Mouse (Mus musculus): ENCODE data around the gene Grid2. TPM values are rescaled to one million over a fixed set of nuclear protein-coding genes. Genes with fewer than 3 reads are reported as not detected.

The Grid2 gene
- polyA plus RNA-seq, 1 experiment from 2014 or later, result 1.8 TPM

GRCm38 (mm10) chr6:64479884-64480283 is 1224.2 kb downstream of the Grid2 start:
- Histone ChIP-seq H3K36me3 (replicated peaks) (no peaks in the 10 kb centered on the region), H3K4me1 (no peaks in the 10 kb centered on the region), H3K27ac (no peak overlapping the region), H3K27me3 (no peaks in the 10 kb centered on the region), H3K4me3 (replicated peaks) (no peak overlapping the region), H3K9me3 (no peaks in the 10 kb centered on the region), H3K4me2 (no peak overlapping the region), H3K9ac (no peak overlapping the region)
- 80% methylated on average over 3 of the region's 3 CpGs for WGBS
- no peak for ATAC-seq (ENCODE audit: low FRiP score)

- no peak overlapping the region for H3K9ac ChIP-seq
- no peaks in the 10 kb centered on the region for H3K9me3 ChIP-seq
- no peaks in the 10 kb centered on the region for H3K4me1 ChIP-seq
- no peak overlapping the region for H3K4me2 ChIP-seq
- H3K27me3 ChIP-seq, result no peaks in the 10 kb centered on the region
- no peak overlapping the region for H3K4me3 ChIP-seq (replicated peaks)
- no peak for ATAC-seq (ENCODE audit: low FRiP score)
- H3K27ac ChIP-seq, result no peak overlapping the region
- WGBS, result 81% methylated on average over 2 of the region's 2 CpGs
- no peaks in the 10 kb centered on the region for H3K36me3 ChIP-seq (replicated peaks)
Observed at GRCm38 (mm10) chr6:64480592-64480991, 1224.9 kb downstream of the Grid2 start.

GRCm38 (mm10) chr6:64490313-64491067 is 1234.8 kb downstream of the Grid2 start:
- Histone ChIP-seq H3K9me3 (no peaks in the 10 kb centered on the region), H3K27ac (no peak overlapping the region), H3K4me3 (replicated peaks) (no peak overlapping the region), H3K4me2 (no peak overlapping the region), H3K9ac (no peak overlapping the region), H3K36me3 (replicated peaks) (no peaks in the 10 kb centered on the region), H3K27me3 (no peaks in the 10 kb centered on the region), H3K4me1 (no peaks in the 10 kb centered on the region)
- ATAC-seq (ENCODE audit: low FRiP score), result no peak
- 68% methylated on average over 4 of the region's 4 CpGs for WGBS

GRCm38 (mm10) chr6:64504394-64504793 is 1248.7 kb downstream of the Grid2 start:
- Histone ChIP-seq H3K4me2 (no peak overlapping the region), H3K27ac (no peak overlapping the region), H3K9me3 (no peaks in the 10 kb centered on the region), H3K27me3 (no peaks in the 10 kb centered on the region), H3K36me3 (replicated peaks) (no peaks in the 10 kb centered on the region), H3K9ac (no peak overlapping the region), H3K4me1 (no peaks in the 10 kb centered on the region), H3K4me3 (replicated peaks) (no peak overlapping the region)
- no peak for ATAC-seq (ENCODE audit: low FRiP score)
- 72% methylated on average over 1 of the region's 1 CpGs for WGBS

GRCm38 (mm10) chr6:64542168-64542567 is 1286.5 kb downstream of the Grid2 start:
- Histone ChIP-seq H3K27me3 (no peaks in the 10 kb centered on the region), H3K27ac (no peak overlapping the region), H3K9ac (no peak overlapping the region), H3K9me3 (no peaks in the 10 kb centered on the region), H3K36me3 (replicated peaks) (no peaks in the 10 kb centered on the region), H3K4me1 (no peaks in the 10 kb centered on the region), H3K4me2 (no peak overlapping the region), H3K4me3 (replicated peaks) (no peak overlapping the region)
- ATAC-seq (ENCODE audit: low FRiP score), result no peak
- whole genome bisulfite sequencing, result 66% methylated on average over 3 of the region's 3 CpGs

GRCm38 (mm10) chr6:64553645-64554044 is 1298.0 kb downstream of the Grid2 start:
- no peak overlapping the region for H3K4me3 ChIP-seq (replicated peaks)
- 83% methylated on average over 3 of the region's 3 CpGs for WGBS
- H3K9ac ChIP-seq, result no peak overlapping the region
- H3K36me3 ChIP-seq (replicated peaks), result no peaks in the 10 kb centered on the region
- H3K4me1 ChIP-seq, result no peaks in the 10 kb centered on the region
- H3K27ac ChIP-seq, result no peak overlapping the region
- no peak overlapping the region for H3K4me2 ChIP-seq
- H3K27me3 ChIP-seq, result no peaks in the 10 kb centered on the region
- H3K9me3 ChIP-seq, result no peaks in the 10 kb centered on the region
- no peak for ATAC-seq (ENCODE audit: low FRiP score)

- Histone ChIP-seq H3K4me3 (replicated peaks) (no peak overlapping the region), H3K9me3 (no peaks in the 10 kb centered on the region), H3K4me1 (no peaks in the 10 kb centered on the region), H3K27ac (no peak overlapping the region), H3K27me3 (no peaks in the 10 kb centered on the region), H3K9ac (no peak overlapping the region), H3K36me3 (replicated peaks) (no peaks in the 10 kb centered on the region), H3K4me2 (no peak overlapping the region)
- 88% methylated on average over 4 of the region's 4 CpGs for WGBS
- ATAC-seq (ENCODE audit: low FRiP score), result no peak
Observed at GRCm38 (mm10) chr6:64555220-64555619, 1299.5 kb downstream of the Grid2 start.

GRCm38 (mm10) chr6:64568599-64568998 is 1312.9 kb downstream of the Grid2 start:
- Histone ChIP-seq H3K4me2 (no peak overlapping the region), H3K9me3 (no peaks in the 10 kb centered on the region), H3K36me3 (replicated peaks) (no peaks in the 10 kb centered on the region), H3K27ac (no peak overlapping the region), H3K4me3 (replicated peaks) (no peak overlapping the region), H3K4me1 (no peaks in the 10 kb centered on the region), H3K9ac (no peak overlapping the region), H3K27me3 (no peaks in the 10 kb centered on the region)
- ATAC-seq (ENCODE audit: low FRiP score), result no peak
- 70% methylated on average over 5 of the region's 5 CpGs for WGBS

- no peak overlapping the region for H3K4me2 ChIP-seq
- no peak for ATAC-seq (ENCODE audit: low FRiP score)
- no peak overlapping the region for H3K4me3 ChIP-seq (replicated peaks)
- H3K27me3 ChIP-seq, result no peaks in the 10 kb centered on the region
- H3K9me3 ChIP-seq, result no peaks in the 10 kb centered on the region
- WGBS, result 61% methylated on average over 3 of the region's 3 CpGs
- H3K27ac ChIP-seq, result no peak overlapping the region
- H3K4me1 ChIP-seq, result no peaks in the 10 kb centered on the region
- H3K36me3 ChIP-seq (replicated peaks), result no peaks in the 10 kb centered on the region
- H3K9ac ChIP-seq, result no peak overlapping the region
Observed at GRCm38 (mm10) chr6:64581338-64581737, 1325.7 kb downstream of the Grid2 start.

- no peaks in the 10 kb centered on the region for H3K36me3 ChIP-seq (replicated peaks)
- H3K27me3 ChIP-seq, result no peaks in the 10 kb centered on the region
- no peaks in the 10 kb centered on the region for H3K9me3 ChIP-seq
- H3K9ac ChIP-seq, result no peak overlapping the region
- no peak overlapping the region for H3K4me3 ChIP-seq (replicated peaks)
- no peak overlapping the region for H3K4me2 ChIP-seq
- no peak for ATAC-seq (ENCODE audit: low FRiP score)
- 86% methylated on average over 7 of the region's 7 CpGs for WGBS
- no peak overlapping the region for H3K27ac ChIP-seq
- H3K4me1 ChIP-seq, result no peaks in the 10 kb centered on the region
Observed at GRCm38 (mm10) chr6:64588487-64589205, 1333.0 kb downstream of the Grid2 start.

GRCm38 (mm10) chr6:64596261-64596660 is 1340.6 kb downstream of the Grid2 start:
- Histone ChIP-seq H3K9ac (no peak overlapping the region), H3K4me3 (replicated peaks) (no peak overlapping the region), H3K27ac (no peak overlapping the region)

GRCm38 (mm10) chr6:64596835-64597234 is 1341.2 kb downstream of the Grid2 start:
- no peaks in the 10 kb centered on the region for H3K36me3 ChIP-seq (replicated peaks)
- H3K4me1 ChIP-seq, result peaks cover 7% of the 10 kb centered on the region; the same call in 1 of the 2 replicates
- H3K9ac ChIP-seq, result no peak overlapping the region
- H3K4me3 ChIP-seq (replicated peaks), result no peak overlapping the region
- H3K4me2 ChIP-seq, result no peak overlapping the region
- no peaks in the 10 kb centered on the region for H3K27me3 ChIP-seq
- no peak for ATAC-seq (ENCODE audit: low FRiP score)
- H3K27ac ChIP-seq, result no peak overlapping the region
- 35% methylated on average over 2 of the region's 2 CpGs for WGBS
- no peaks in the 10 kb centered on the region for H3K9me3 ChIP-seq

More at GRCm38 (mm10) chr6:64596261-64596660, 1340.6 kb downstream of the Grid2 start:
- WGBS, result 73% methylated on average over 7 of the region's 7 CpGs
- no peak for ATAC-seq (ENCODE audit: low FRiP score)
- no peaks in the 10 kb centered on the region for H3K27me3 ChIP-seq
- peaks cover 7% of the 10 kb centered on the region; the same call in 1 of the 2 replicates for H3K4me1 ChIP-seq
- no peaks in the 10 kb centered on the region for H3K36me3 ChIP-seq (replicated peaks)
- H3K4me2 ChIP-seq, result no peak overlapping the region
- no peaks in the 10 kb centered on the region for H3K9me3 ChIP-seq

- Histone ChIP-seq H3K36me3 (replicated peaks) (no peaks in the 10 kb centered on the region), H3K4me3 (replicated peaks) (no peak overlapping the region), H3K9me3 (no peaks in the 10 kb centered on the region), H3K4me1 (peaks cover 7% of the 10 kb centered on the region; the same call in 1 of the 2 replicates), H3K4me2 (no peak overlapping the region), H3K9ac (no peak overlapping the region), H3K27ac (no peak overlapping the region), H3K27me3 (no peaks in the 10 kb centered on the region)
- 44% methylated on average over 4 of the region's 4 CpGs for WGBS
- ATAC-seq (ENCODE audit: low FRiP score), result no peak
Observed at GRCm38 (mm10) chr6:64598144-64598561, 1342.5 kb downstream of the Grid2 start.

All from forebrain, embryonic 12.5 days (tissue).